Mouse (Mus musculus) embryonic facial prominence, embryonic 15.5 days (tissue): Measurements from ENCODE around the gene Sema4c. TPM values are rescaled to one million over a fixed set of nuclear protein-coding genes. Genes with fewer than 3 reads are reported as not detected.

Experiments
- ATAC-seq: fragments of 200-750 bp; cut with Nextera tagmentation; 2 replicates; pipeline ENCODE4 v1.8.0; 2017; ENCODE audit warnings: low read depth, moderate TSS enrichment; ENCODE audit not compliant: insufficient number of reproducible peaks, low FRiP score, low TSS enrichment
- H3K27ac ChIP-seq: fragments of 300-500 bp; sonication (generic); replicated peaks from 2 replicates; pipeline ENCODE4 v1.5.1; 2015; ENCODE audit warnings: mild to moderate bottlenecking, inconsistent platforms
- H3K27me3 ChIP-seq: fragments of 300-500 bp; sonication (generic); 2 replicates; pipeline ENCODE4 v1.6.1; 2015; ENCODE audit warnings: inconsistent platforms
- H3K36me3 ChIP-seq: fragments of 300-500 bp; sonication (generic); 2 replicates; pipeline ENCODE4 v1.6.1; 2015; ENCODE audit warnings: mild to moderate bottlenecking, inconsistent platforms
- H3K4me1 ChIP-seq: fragments of 300-500 bp; sonication (generic); 2 replicates; pipeline ENCODE4 v1.6.1; 2015; ENCODE audit warnings: inconsistent platforms
- H3K4me2 ChIP-seq: fragments of 300-500 bp; sonication (generic); replicated peaks from 2 replicates; pipeline ENCODE4 v1.6.1; 2015; ENCODE audit warnings: mild to moderate bottlenecking, inconsistent platforms
- H3K4me3 ChIP-seq: fragments of 300-500 bp; sonication (generic); replicated peaks from 2 replicates; pipeline ENCODE4 v1.5.1; 2015; ENCODE audit warnings: mild to moderate bottlenecking, inconsistent platforms
- H3K9ac ChIP-seq: fragments of 300-500 bp; sonication (generic); 2 replicates; pipeline ENCODE4 v1.6.1; 2015; ENCODE audit warnings: inconsistent platforms
- H3K9me3 ChIP-seq: fragments of 300-500 bp; sonication (generic); replicated peaks from 2 replicates; pipeline ENCODE4 v1.6.1; 2016; ENCODE audit warnings: inconsistent platforms
- WGBS: fragments of 180-500 bp; shearing (Covaris S2); methylation state at CpG from one replicate; pipeline ENCODE4 v1.1.7; 2015; 5-methylcytosine and 5-hydroxymethylcytosine counted together
- polyA plus RNA-seq: library from polyadenylated mRNA; unstranded; fragments of >200 nt; fragmentation: Nextera tagmentation; extraction: Ambion mirVana; gene quantifications from 2 replicates; pipeline ENCODE4 v1.2.1, GENCODE M21; 2015

Gene Sema4c
- polyA plus RNA-seq, 1 experiment from 2014 or later, result 18.6 TPM

- peak overlapping the region; percentile 65 for H3K27ac ChIP-seq
- ATAC-seq, result no peak
- 28% methylated on average over 21 of the region's 21 CpGs for WGBS
- no peaks in the 10 kb centered on the region for H3K36me3 ChIP-seq
- H3K9me3 ChIP-seq, result no peaks in the 10 kb centered on the region
- H3K4me1 ChIP-seq, result peaks cover 50% of the 10 kb centered on the region
- 0 out of 2 replicates have a peak overlapping the region, but pooled peaks have one; percentile 4 for H3K4me2 ChIP-seq
- no peak overlapping the region for H3K4me3 ChIP-seq
- no peaks in the 10 kb centered on the region for H3K27me3 ChIP-seq
- no peak overlapping the region for H3K9ac ChIP-seq
These were observed 9.9 kb upstream of the Sema4c start for GRCm38 (mm10) chr1:36567818-36568603.

- Histone ChIP-seq H3K9ac (no peak overlapping the region), H3K4me2 (no peak overlapping the region), H3K27ac (no peak overlapping the region), H3K4me3 (no peak overlapping the region), H3K4me1 (peaks cover 36% of the 10 kb centered on the region), H3K36me3 (no peaks in the 10 kb centered on the region), H3K9me3 (no peaks in the 10 kb centered on the region), H3K27me3 (no peaks in the 10 kb centered on the region)
- no peak for ATAC-seq
- WGBS, result 13% methylated on average over 2 of the region's 2 CpGs
These were observed 8.3 kb upstream of the Sema4c start for GRCm38 (mm10) chr1:36566425-36566824.

GRCm38 (mm10) chr1:36564101-36564500 is 6.0 kb upstream of the Sema4c start:
- 77% methylated on average over 6 of the region's 6 CpGs for WGBS
- Histone ChIP-seq H3K9me3 (no peaks in the 10 kb centered on the region), H3K9ac (no peak overlapping the region), H3K4me1 (peaks cover 33% of the 10 kb centered on the region), H3K4me2 (no peak overlapping the region), H3K4me3 (no peak overlapping the region), H3K27me3 (no peaks in the 10 kb centered on the region), H3K27ac (no peak overlapping the region), H3K36me3 (no peaks in the 10 kb centered on the region)
- no peak for ATAC-seq

- Histone ChIP-seq H3K27ac (no peak overlapping the region), H3K4me3 (no peak overlapping the region), H3K9ac (no peak overlapping the region), H3K9me3 (no peaks in the 10 kb centered on the region), H3K4me2 (no peak overlapping the region), H3K4me1 (peaks cover 33% of the 10 kb centered on the region), H3K36me3 (no peaks in the 10 kb centered on the region), H3K27me3 (no peaks in the 10 kb centered on the region)
- WGBS, result 61% methylated on average over 4 of the region's 4 CpGs
- ATAC-seq, result no peak
These were observed 5.5 kb upstream of the Sema4c start for GRCm38 (mm10) chr1:36563632-36564031.

GRCm38 (mm10) chr1:36563197-36563596 is 5.0 kb upstream of the Sema4c start:
- Histone ChIP-seq H3K9ac (no peak overlapping the region), H3K9me3 (no peaks in the 10 kb centered on the region), H3K27ac (no peak overlapping the region), H3K4me3 (no peak overlapping the region), H3K27me3 (no peaks in the 10 kb centered on the region), H3K36me3 (no peaks in the 10 kb centered on the region), H3K4me1 (peaks cover 33% of the 10 kb centered on the region), H3K4me2 (no peak overlapping the region)
- 72% methylated on average over 2 of the region's 2 CpGs for WGBS
- no peak for ATAC-seq

- no peak for ATAC-seq
- H3K4me3 ChIP-seq, result no peak overlapping the region
- H3K4me1 ChIP-seq, result peaks cover 28% of the 10 kb centered on the region
- H3K9ac ChIP-seq, result no peak overlapping the region
- no peaks in the 10 kb centered on the region for H3K27me3 ChIP-seq
- 60% methylated on average over 4 of the region's 4 CpGs for WGBS
- H3K9me3 ChIP-seq, result no peaks in the 10 kb centered on the region
- no peaks in the 10 kb centered on the region for H3K36me3 ChIP-seq
- no peak overlapping the region for H3K4me2 ChIP-seq
- no peak overlapping the region for H3K27ac ChIP-seq
These were observed 4.2 kb upstream of the Sema4c start for GRCm38 (mm10) chr1:36562388-36562787.

GRCm38 (mm10) chr1:36560903-36561302 is 2.8 kb upstream of the Sema4c start:
- 44% methylated on average over 6 of the region's 6 CpGs for WGBS

GRCm38 (mm10) chr1:36559888-36560287 is 1.7 kb upstream of the Sema4c start:
- Histone ChIP-seq H3K27ac (no peak overlapping the region), H3K4me2 (no peak overlapping the region), H3K9me3 (no peaks in the 10 kb centered on the region), H3K27me3 (no peaks in the 10 kb centered on the region), H3K4me1 (peaks cover 34% of the 10 kb centered on the region), H3K36me3 (peaks cover 3% of the 10 kb centered on the region; the same call in 1 of the 2 replicates), H3K4me3 (no peak overlapping the region), H3K9ac (no peak overlapping the region)
- WGBS, result 30% methylated on average over 5 of the region's 5 CpGs
- ATAC-seq, result no peak

More at GRCm38 (mm10) chr1:36560903-36561302, 2.8 kb upstream of the Sema4c start:
- Histone ChIP-seq H3K36me3 (no peaks in the 10 kb centered on the region), H3K27me3 (no peaks in the 10 kb centered on the region), H3K9ac (no peak overlapping the region), H3K4me2 (no peak overlapping the region), H3K4me3 (no peak overlapping the region), H3K9me3 (no peaks in the 10 kb centered on the region), H3K27ac (no peak overlapping the region), H3K4me1 (peaks cover 26% of the 10 kb centered on the region)
- ATAC-seq, result no peak

- ATAC-seq, result no peak
- 19% methylated on average over 4 of the region's 4 CpGs for WGBS
- no peak overlapping the region for H3K9ac ChIP-seq
These were observed 1.1 kb upstream of the Sema4c start for GRCm38 (mm10) chr1:36559256-36559655.

GRCm38 (mm10) chr1:36557457-36558011 is 615 bp downstream of the Sema4c start:
- ATAC-seq, result peak; percentile 87

More at GRCm38 (mm10) chr1:36559256-36559655, 1.1 kb upstream of the Sema4c start:
- Histone ChIP-seq H3K4me3 (peak overlapping the region; percentile 95), H3K27ac (peak overlapping the region; percentile 99; the same call in 1 of the 2 replicates), H3K4me2 (peak overlapping the region; percentile 89), H3K4me1 (peaks cover 40% of the 10 kb centered on the region), H3K36me3 (peaks cover 9% of the 10 kb centered on the region; the same call in 1 of the 2 replicates), H3K9me3 (no peaks in the 10 kb centered on the region), H3K27me3 (no peaks in the 10 kb centered on the region)

GRCm38 (mm10) chr1:36556553-36557456 is 1.3 kb downstream of the Sema4c start:
- H3K9me3 ChIP-seq, result no peaks in the 10 kb centered on the region
- ATAC-seq, result peak; percentile 84
- peak overlapping the region; percentile 95 for H3K4me3 ChIP-seq
- H3K27me3 ChIP-seq, result no peaks in the 10 kb centered on the region
- peaks cover 34% of the 10 kb centered on the region for H3K36me3 ChIP-seq
- WGBS, result under 1% methylated on average over 49 of the region's 52 CpGs
- H3K9ac ChIP-seq, result peak overlapping the region; percentile 93
- peak overlapping the region; percentile 89 for H3K4me2 ChIP-seq
- H3K4me1 ChIP-seq, result peaks cover 45% of the 10 kb centered on the region
- peak overlapping the region; percentile 99 for H3K27ac ChIP-seq

More at GRCm38 (mm10) chr1:36557457-36558011, 615 bp downstream of the Sema4c start:
- peaks cover 26% of the 10 kb centered on the region for H3K36me3 ChIP-seq
- peak overlapping the region; percentile 89 for H3K4me2 ChIP-seq
- peak overlapping the region; percentile 93 for H3K9ac ChIP-seq
- H3K9me3 ChIP-seq, result no peaks in the 10 kb centered on the region
- peaks cover 45% of the 10 kb centered on the region for H3K4me1 ChIP-seq
- peak overlapping the region; percentile 99 for H3K27ac ChIP-seq
- H3K27me3 ChIP-seq, result no peaks in the 10 kb centered on the region
- under 1% methylated on average over 48 of the region's 48 CpGs for WGBS
- peak overlapping the region; percentile 95 for H3K4me3 ChIP-seq
